Mouse (Mus musculus) kidney, adult 8-10 months (tissue): ENCODE data around the gene Lamp1.

Source experiments
- DNase-seq, 2 experiments: peaks; one replicate each; pipeline ENCODE4 v3.0.0; 2022

The Lamp1 gene

GRCm38 (mm10) chr8:13202041-13202440, 43.1 kb downstream of the Lamp1 start:
- no peak for DNase-seq

- no peak for DNase-seq
Observed at GRCm38 (mm10) chr8:13202806-13203205, 43.8 kb downstream of the Lamp1 start.

- no peak for DNase-seq
Observed at GRCm38 (mm10) chr8:13203472-13203871, 44.5 kb downstream of the Lamp1 start.

- DNase-seq = peak; percentile 37 to 46
Observed at GRCm38 (mm10) chr8:13204371-13205140, 45.6 kb downstream of the Lamp1 start.

GRCm38 (mm10) chr8:13205311-13205710, 46.4 kb downstream of the Lamp1 start:
- no peak for DNase-seq

GRCm38 (mm10) chr8:13206290-13206689, 47.3 kb downstream of the Lamp1 start:
- no peak for DNase-seq

- peak in 1 of 2 experiments; percentile 46 for DNase-seq
Observed at GRCm38 (mm10) chr8:13208627-13209355, 49.8 kb downstream of the Lamp1 start.

- no peak for DNase-seq
Observed at GRCm38 (mm10) chr8:13209770-13210169, 50.8 kb downstream of the Lamp1 start.

GRCm38 (mm10) chr8:13213479-13214268, 54.7 kb downstream of the Lamp1 start:
- peak; percentile 87 to 92 for DNase-seq

- DNase-seq = no peak
Observed at GRCm38 (mm10) chr8:13216386-13216785, 57.4 kb downstream of the Lamp1 start.

- DNase-seq = no peak
Observed at GRCm38 (mm10) chr8:13217093-13217492, 58.1 kb downstream of the Lamp1 start.

- DNase-seq = no peak
Observed at GRCm38 (mm10) chr8:13217986-13218385, 59.0 kb downstream of the Lamp1 start.

- DNase-seq = no peak
Observed at GRCm38 (mm10) chr8:13218441-13218840, 59.5 kb downstream of the Lamp1 start.

GRCm38 (mm10) chr8:13224426-13224825, 65.5 kb downstream of the Lamp1 start:
- DNase-seq = no peak
